Comparison of ENCODE assay signal across 9 mouse cellular contexts in genomic region chr16:20537601-20538320, GRCm38 (mm10). TPM values are rescaled to one million over a fixed set of nuclear protein-coding genes. Genes with fewer than 3 reads are reported as not detected.
DNase-seq lines count a peak whose midpoint lies in the region; ATAC-seq lines count a peak whose summit lies in the region.
"Had no signal": no experiment of that assay in that cellular context is flagged by ENCODE, and none has a peak within 500 bp of the region (broad histone marks: within the 10 kb centered on the region; RNA-seq: fewer than 3 reads in every experiment).

No protein-coding gene starts in this region.

- ATAC-seq in kidney, embryonic 14.5 days (ENCODE audit: low FRiP score, low TSS enrichment) = no peak
- ATAC-seq in intestine, embryonic 15.5 days = no peak
- no peak for ATAC-seq in neural tube, embryonic 12.5 days (ENCODE audit: low FRiP score, low read depth)
- ATAC-seq in megakaryocyte progenitor cell, adult 5-6 weeks (replicated peaks; ENCODE audit: poor library complexity) = no peak
- ATAC-seq: inflammation-experienced regulatory T-cells, adult 6 months had no signal

- H3K9me3 ChIP-seq in kidney, embryonic 14.5 days (ENCODE audit: control insufficient read depth, low read length) = no peaks in the 10 kb centered on the region
- H3K9me3 ChIP-seq in embryonic facial prominence, embryonic 10.5 days = no peaks in the 10 kb centered on the region
- H3K9me3 ChIP-seq in intestine, embryonic 15.5 days = no peaks in the 10 kb centered on the region
- no peaks in the 10 kb centered on the region for H3K9me3 ChIP-seq in neural tube, embryonic 12.5 days

- H3K4me2 ChIP-seq in kidney, embryonic 14.5 days (replicated peaks; ENCODE audit: low read depth, low read length) = peak overlapping the region; percentile 76
- H3K4me2 ChIP-seq in intestine, embryonic 15.5 days (replicated peaks) = peak overlapping the region; percentile 78
- H3K4me2 ChIP-seq in neural tube, embryonic 12.5 days (replicated peaks) = peak overlapping the region; percentile 66

- H3K27me3 ChIP-seq in kidney, embryonic 14.5 days (ENCODE audit: control insufficient read depth, insufficient read depth, low read length) = no peaks in the 10 kb centered on the region
- H3K27me3 ChIP-seq in embryonic facial prominence, embryonic 10.5 days (replicated peaks; ENCODE audit: low read depth, poor library complexity, severe bottlenecking) = no peaks in the 10 kb centered on the region
- no peaks in the 10 kb centered on the region for H3K27me3 ChIP-seq in intestine, embryonic 15.5 days (replicated peaks)
- H3K27me3 ChIP-seq in neural tube, embryonic 12.5 days (replicated peaks) = no peaks in the 10 kb centered on the region

- peaks cover 60% of the 10 kb centered on the region for H3K36me3 ChIP-seq in kidney, embryonic 14.5 days (ENCODE audit: control insufficient read depth, insufficient read depth, low read length)
- H3K36me3 ChIP-seq in embryonic facial prominence, embryonic 10.5 days (replicated peaks) = peaks cover 72% of the 10 kb centered on the region
- H3K36me3 ChIP-seq in intestine, embryonic 15.5 days = peaks cover 30% of the 10 kb centered on the region
- peaks cover 60% of the 10 kb centered on the region for H3K36me3 ChIP-seq in neural tube, embryonic 12.5 days

- 52% methylated on average over 6 of the region's 6 CpGs for WGBS in kidney, embryonic 14.5 days
- 49% methylated on average over 6 of the region's 6 CpGs for WGBS in embryonic facial prominence, embryonic 10.5 days
- 38% methylated on average over 6 of the region's 6 CpGs for WGBS in intestine, embryonic 15.5 days
- WGBS in neural tube, embryonic 12.5 days = 58% methylated on average over 6 of the region's 6 CpGs

- H3K9ac ChIP-seq in kidney, embryonic 14.5 days (ENCODE audit: low read depth, low read length) = peak overlapping the region; percentile 52; the same call in 1 of the 2 replicates
- H3K9ac ChIP-seq in intestine, embryonic 15.5 days = peak overlapping the region; percentile 45
- H3K9ac ChIP-seq in neural tube, embryonic 12.5 days = peak overlapping the region; percentile 46; the same call in 1 of the 2 replicates

- no peak for DNase-seq in kidney, adult 11 months
- DNase-seq in embryonic facial prominence, embryonic 10.5 days (ENCODE audit: low spot score) = no peak
- no peak for DNase-seq in testis, postnatal 14 days (ENCODE audit: low spot score)
- no peak for DNase-seq in layer of hippocampus, postnatal 14 days (ENCODE audit: low spot score in 2 of 2)

- H3K27ac ChIP-seq in kidney, embryonic 14.5 days (ENCODE audit: low read depth, low read length) = no peak overlapping the region
- H3K27ac ChIP-seq in embryonic facial prominence, embryonic 10.5 days (replicated peaks) = no peak overlapping the region; the same call in 1 of the 2 replicates
- H3K27ac ChIP-seq in intestine, embryonic 15.5 days = no peak overlapping the region
- no peak overlapping the region for H3K27ac ChIP-seq in neural tube, embryonic 12.5 days

- H3K4me3 ChIP-seq in kidney, embryonic 14.5 days (ENCODE audit: low read length) = peak overlapping the region; percentile 78; the same call in 1 of the 2 replicates
- H3K4me3 ChIP-seq in embryonic facial prominence, embryonic 10.5 days = peak overlapping the region; percentile 95; the same call in 1 of the 2 replicates
- peak overlapping the region; percentile 88 for H3K4me3 ChIP-seq in intestine, embryonic 15.5 days (replicated peaks)
- H3K4me3 ChIP-seq in neural tube, embryonic 12.5 days = no peak overlapping the region

- peaks cover 22% of the 10 kb centered on the region for H3K4me1 ChIP-seq in kidney, embryonic 14.5 days (ENCODE audit: control insufficient read depth, insufficient read depth, low read length)
- H3K4me1 ChIP-seq in embryonic facial prominence, embryonic 10.5 days = peaks cover 23% of the 10 kb centered on the region
- H3K4me1 ChIP-seq in intestine, embryonic 15.5 days (replicated peaks) = peaks cover 19% of the 10 kb centered on the region
- H3K4me1 ChIP-seq in neural tube, embryonic 12.5 days = peaks cover 28% of the 10 kb centered on the region

RNA-seq across cellular contexts. Expression of gene Ap2m1, which starts 2.5 kb away (rescaled TPM):
- polyA plus RNA-seq in kidney, embryonic 14.5 days (2014; fragmentation: Nextera tagmentation; extraction: Ambion mirVana) = 607 TPM in 2 replicates
- polyA plus RNA-seq in embryonic facial prominence, embryonic 10.5 days (2016; fragmentation: Nextera tagmentation; extraction: Ambion mirVana) = 604 and 650 TPM in 2 replicates
- 614 and 624 TPM in 2 replicates for polyA plus RNA-seq in intestine, embryonic 15.5 days (2015; fragmentation: Nextera tagmentation; extraction: Ambion mirVana)
- polyA plus RNA-seq in neural tube, embryonic 12.5 days (2016; fragmentation: Nextera tagmentation; extraction: Ambion mirVana) = 922 and 966 TPM in 2 replicates
- 234 and 286 TPM in 2 replicates for total RNA-seq in megakaryocyte progenitor cell, adult 5-6 weeks (2015)
- total RNA-seq in megakaryocyte progenitor cell, adult 5-6 weeks (2017) = 143 and 149 TPM in 2 replicates
- total RNA-seq in layer of hippocampus, postnatal 14 days (2021) = 100 to 1,000 TPM; 893 to 941 TPM

RNA-seq across cellular contexts. Expression of gene Abcf3, which starts 10.6 kb away (rescaled TPM):
- 42.6 and 44.5 TPM in 2 replicates for polyA plus RNA-seq in kidney, embryonic 14.5 days (2014; fragmentation: Nextera tagmentation; extraction: Ambion mirVana)
- 57.2 and 59.6 TPM in 2 replicates for polyA plus RNA-seq in embryonic facial prominence, embryonic 10.5 days (2016; fragmentation: Nextera tagmentation; extraction: Ambion mirVana)
- 58.6 and 59.0 TPM in 2 replicates for polyA plus RNA-seq in intestine, embryonic 15.5 days (2015; fragmentation: Nextera tagmentation; extraction: Ambion mirVana)
- polyA plus RNA-seq in neural tube, embryonic 12.5 days (2016; fragmentation: Nextera tagmentation; extraction: Ambion mirVana) = 70.9 and 81.2 TPM in 2 replicates
- 21.9 and 28.5 TPM in 2 replicates for total RNA-seq in megakaryocyte progenitor cell, adult 5-6 weeks (2015)
- total RNA-seq in megakaryocyte progenitor cell, adult 5-6 weeks (2017) = 28.4 and 35.7 TPM in 2 replicates
- total RNA-seq in layer of hippocampus, postnatal 14 days (2021) = 10 to 100 TPM; 82.8 to 87.9 TPM

RNA-seq across cellular contexts. Expression of gene Dvl3, which starts 21.0 kb away (rescaled TPM):
- polyA plus RNA-seq in kidney, embryonic 14.5 days (2014; fragmentation: Nextera tagmentation; extraction: Ambion mirVana) = 29.1 and 30.5 TPM in 2 replicates
- polyA plus RNA-seq in embryonic facial prominence, embryonic 10.5 days (2016; fragmentation: Nextera tagmentation; extraction: Ambion mirVana) = 33.0 and 35.1 TPM in 2 replicates
- polyA plus RNA-seq in intestine, embryonic 15.5 days (2015; fragmentation: Nextera tagmentation; extraction: Ambion mirVana) = 18.1 and 19.5 TPM in 2 replicates
- polyA plus RNA-seq in neural tube, embryonic 12.5 days (2016; fragmentation: Nextera tagmentation; extraction: Ambion mirVana) = 48.2 and 54.9 TPM in 2 replicates
- 23.5 and 26.7 TPM in 2 replicates for total RNA-seq in megakaryocyte progenitor cell, adult 5-6 weeks (2015)
- total RNA-seq in megakaryocyte progenitor cell, adult 5-6 weeks (2017) = 3.2 and 3.3 TPM in 2 replicates
- total RNA-seq in layer of hippocampus, postnatal 14 days (2021) = 10 to 100 TPM; 77.2 to 78.9 TPM

RNA-seq across cellular contexts. Expression of gene Eif2b5, which starts 39.1 kb away (rescaled TPM):
- 68.6 and 115 TPM in 2 replicates for polyA plus RNA-seq in kidney, embryonic 14.5 days (2014; fragmentation: Nextera tagmentation; extraction: Ambion mirVana)
- polyA plus RNA-seq in embryonic facial prominence, embryonic 10.5 days (2016; fragmentation: Nextera tagmentation; extraction: Ambion mirVana) = 157 and 169 TPM in 2 replicates
- polyA plus RNA-seq in intestine, embryonic 15.5 days (2015; fragmentation: Nextera tagmentation; extraction: Ambion mirVana) = 99.4 and 102 TPM in 2 replicates
- polyA plus RNA-seq in neural tube, embryonic 12.5 days (2016; fragmentation: Nextera tagmentation; extraction: Ambion mirVana) = 121 and 125 TPM in 2 replicates
- total RNA-seq in megakaryocyte progenitor cell, adult 5-6 weeks (2015) = 58.4 and 64.7 TPM in 2 replicates
- total RNA-seq in megakaryocyte progenitor cell, adult 5-6 weeks (2017) = 85.8 and 87.2 TPM in 2 replicates
- 10 to 100 TPM; 51.7 to 54.1 TPM for total RNA-seq in layer of hippocampus, postnatal 14 days (2021)

RNA-seq across cellular contexts. Expression of gene Vwa5b2, which starts 51.5 kb away (rescaled TPM):
- polyA plus RNA-seq in kidney, embryonic 14.5 days (2014; fragmentation: Nextera tagmentation; extraction: Ambion mirVana) = 0.79 and 1.3 TPM in 2 replicates
- 2.0 and 3.0 TPM in 2 replicates for polyA plus RNA-seq in embryonic facial prominence, embryonic 10.5 days (2016; fragmentation: Nextera tagmentation; extraction: Ambion mirVana)
- 5.5 and 7.0 TPM in 2 replicates for polyA plus RNA-seq in intestine, embryonic 15.5 days (2015; fragmentation: Nextera tagmentation; extraction: Ambion mirVana)
- polyA plus RNA-seq in neural tube, embryonic 12.5 days (2016; fragmentation: Nextera tagmentation; extraction: Ambion mirVana) = 12.7 and 14.0 TPM in 2 replicates
- total RNA-seq in megakaryocyte progenitor cell, adult 5-6 weeks (2015) = not detected in 2 replicates
- total RNA-seq in megakaryocyte progenitor cell, adult 5-6 weeks (2017) = not detected in 2 replicates
- total RNA-seq in layer of hippocampus, postnatal 14 days (2021) = 10 to 100 TPM; 30.8 to 43.6 TPM
